Mouse (Mus musculus): ENCODE measurements around the gene Zmym4. TPM values are rescaled to one million over a fixed set of nuclear protein-coding genes. Genes with fewer than 3 reads are reported as not detected.
A peak's percentile ranks its signal among the peaks of the same experiment; 100 is the strongest.

Gene Zmym4
- polyA plus RNA-seq, 1 experiment: 6.7 TPM

- H3K27me3 ChIP-seq (ENCODE audit: control insufficient read depth, insufficient read depth, insufficient read length): no peaks in the 10 kb centered on the region
- H3K36me3 ChIP-seq (ENCODE audit: control insufficient read depth, insufficient read depth): no peaks in the 10 kb centered on the region
- no peak overlapping the region for H3K4me3 ChIP-seq
- H3K79me2 ChIP-seq (ENCODE audit: control insufficient read depth, insufficient read depth): no peaks in the 10 kb centered on the region
- no peak overlapping the region for H3ac ChIP-seq (ENCODE audit: control insufficient read depth, insufficient read length)
- no peak overlapping the region for H3K4me2 ChIP-seq (ENCODE audit: low read depth)
- TF ChIP-seq SRF (IDR thresholded peaks at IDR 0.05; ENCODE audit: control insufficient read depth, insufficient read length, low read depth): no peak
- no peak for TF ChIP-seq POLR2A (IDR thresholded peaks at IDR 0.05; ENCODE audit: insufficient read length, low read depth)
- no peak for TF ChIP-seq USF1 (IDR thresholded peaks at IDR 0.05; ENCODE audit: low read depth)
- TF ChIP-seq TCF12 (IDR thresholded peaks at IDR 0.05; ENCODE audit: insufficient read depth, poor library complexity, severe bottlenecking): no peak
- TF ChIP-seq POLR2AphosphoS2 (IDR thresholded peaks at IDR 0.05; ENCODE audit: insufficient read length, low read depth): no peak
- no peak for TF ChIP-seq CEBPB (IDR thresholded peaks at IDR 0.05; ENCODE audit: insufficient read depth, poor library complexity, severe bottlenecking)
- TF ChIP-seq REST (IDR thresholded peaks at IDR 0.05; ENCODE audit: insufficient read depth, insufficient read length): no peak
- no peak for TF ChIP-seq MAX (IDR thresholded peaks at IDR 0.05; ENCODE audit: low read depth)
Measured at GRCm38 (mm10) chr4:126845664-126846063, 122.3 kb downstream of the Zmym4 start.

- Histone ChIP-seq H3K4me2 (ENCODE audit: low read depth) (no peak overlapping the region), H3K4me3 (no peak overlapping the region), H3K27me3 (ENCODE audit: control insufficient read depth, insufficient read depth, insufficient read length) (no peaks in the 10 kb centered on the region), H3K36me3 (ENCODE audit: control insufficient read depth, insufficient read depth) (no peaks in the 10 kb centered on the region), H3ac (ENCODE audit: control insufficient read depth, insufficient read length) (no peak overlapping the region), H3K79me2 (ENCODE audit: control insufficient read depth, insufficient read depth) (no peaks in the 10 kb centered on the region)
- TF ChIP-seq REST (IDR thresholded peaks at IDR 0.05; ENCODE audit: insufficient read depth, insufficient read length) (no peak), POLR2AphosphoS2 (IDR thresholded peaks at IDR 0.05; ENCODE audit: insufficient read length, low read depth) (no peak), CEBPB (IDR thresholded peaks at IDR 0.05; ENCODE audit: insufficient read depth, poor library complexity, severe bottlenecking) (no peak), E2F4 (IDR thresholded peaks at IDR 0.05; ENCODE audit: insufficient read depth) (no peak), SRF (IDR thresholded peaks at IDR 0.05; ENCODE audit: control insufficient read depth, insufficient read length, low read depth) (no peak), TCF12 (IDR thresholded peaks at IDR 0.05; ENCODE audit: insufficient read depth, poor library complexity, severe bottlenecking) (no peak), POLR2A (IDR thresholded peaks at IDR 0.05; ENCODE audit: insufficient read length, low read depth) (no peak), MYOD1 (IDR thresholded peaks at IDR 0.05; ENCODE audit: control insufficient read depth in 1 of 3, insufficient read length in 2 of 3, low read depth in 2 of 3) (no peak), MAX (IDR thresholded peaks at IDR 0.05; ENCODE audit: low read depth) (no peak), MYOG (IDR thresholded peaks at IDR 0.05; ENCODE audit: control insufficient read depth in 1 of 3, insufficient read depth in 1 of 3, insufficient read length in 2 of 3, low read depth in 2 of 3) (no peak), USF1 (IDR thresholded peaks at IDR 0.05; ENCODE audit: low read depth) (no peak), TCF3 (IDR thresholded peaks at IDR 0.05; ENCODE audit: insufficient read length, low read depth) (no peak)
Measured at GRCm38 (mm10) chr4:126842911-126843310, 125.0 kb downstream of the Zmym4 start.

- Histone ChIP-seq H3K79me2 (ENCODE audit: control insufficient read depth, insufficient read depth) (no peaks in the 10 kb centered on the region), H3K36me3 (ENCODE audit: control insufficient read depth, insufficient read depth) (peaks cover 3% of the 10 kb centered on the region), H3K27me3 (ENCODE audit: control insufficient read depth, insufficient read depth, insufficient read length) (no peaks in the 10 kb centered on the region), H3ac (ENCODE audit: control insufficient read depth, insufficient read length) (no peak overlapping the region), H3K4me2 (ENCODE audit: low read depth) (peak overlapping the region; percentile 3), H3K4me3 (no peak overlapping the region)
- TF ChIP-seq MYOD1 (IDR thresholded peaks at IDR 0.05; ENCODE audit: control insufficient read depth in 1 of 3, insufficient read length in 2 of 3, low read depth in 2 of 3) (peak in 2 of 3 experiments; percentile 68 to 78), POLR2A (IDR thresholded peaks at IDR 0.05; ENCODE audit: insufficient read length, low read depth) (no peak), TCF3 (IDR thresholded peaks at IDR 0.05; ENCODE audit: insufficient read length, low read depth) (no peak), CEBPB (IDR thresholded peaks at IDR 0.05; ENCODE audit: insufficient read depth, poor library complexity, severe bottlenecking) (no peak), MYOG (IDR thresholded peaks at IDR 0.05; ENCODE audit: control insufficient read depth in 1 of 3, insufficient read depth in 1 of 3, insufficient read length in 2 of 3, low read depth in 2 of 3) (peak in 2 of 3 experiments; percentile 63 to 80)
Measured at GRCm38 (mm10) chr4:126840996-126841560, 126.9 kb downstream of the Zmym4 start.

- H3K27me3 ChIP-seq (ENCODE audit: control insufficient read depth, insufficient read depth, insufficient read length): no peaks in the 10 kb centered on the region
- H3K36me3 ChIP-seq (ENCODE audit: control insufficient read depth, insufficient read depth): peaks cover 12% of the 10 kb centered on the region
- no peak overlapping the region for H3K4me3 ChIP-seq
- H3K79me2 ChIP-seq (ENCODE audit: control insufficient read depth, insufficient read depth): no peaks in the 10 kb centered on the region
- H3ac ChIP-seq (ENCODE audit: control insufficient read depth, insufficient read length): no peak overlapping the region
- no peak overlapping the region for H3K4me2 ChIP-seq (ENCODE audit: low read depth)
- no peak for TF ChIP-seq POLR2A (IDR thresholded peaks at IDR 0.05; ENCODE audit: insufficient read length, low read depth)
- no peak for TF ChIP-seq REST (IDR thresholded peaks at IDR 0.05; ENCODE audit: insufficient read depth, insufficient read length)
Measured at GRCm38 (mm10) chr4:126839873-126840272, 128.1 kb downstream of the Zmym4 start.

- no peak for TF ChIP-seq REST (IDR thresholded peaks at IDR 0.05; ENCODE audit: insufficient read depth, insufficient read length)
- no peak for TF ChIP-seq MAX (IDR thresholded peaks at IDR 0.05; ENCODE audit: low read depth)
- no peak for TF ChIP-seq POLR2A (IDR thresholded peaks at IDR 0.05; ENCODE audit: insufficient read length, low read depth)
- TF ChIP-seq MYOG (IDR thresholded peaks at IDR 0.05; ENCODE audit: control insufficient read depth in 1 of 3, insufficient read depth in 1 of 3, insufficient read length in 2 of 3, low read depth in 2 of 3): no peak
- no peak for TF ChIP-seq CEBPB (IDR thresholded peaks at IDR 0.05; ENCODE audit: insufficient read depth, poor library complexity, severe bottlenecking)
- TF ChIP-seq E2F4 (IDR thresholded peaks at IDR 0.05; ENCODE audit: insufficient read depth): no peak
- no peak for TF ChIP-seq TCF12 (IDR thresholded peaks at IDR 0.05; ENCODE audit: insufficient read depth, poor library complexity, severe bottlenecking)
- TF ChIP-seq SRF (IDR thresholded peaks at IDR 0.05; ENCODE audit: control insufficient read depth, insufficient read length, low read depth): no peak
- no peak for TF ChIP-seq MYOD1 (IDR thresholded peaks at IDR 0.05; ENCODE audit: control insufficient read depth in 1 of 3, insufficient read length in 2 of 3, low read depth in 2 of 3)
- no peak for TF ChIP-seq USF1 (IDR thresholded peaks at IDR 0.05; ENCODE audit: low read depth)
- no peak for TF ChIP-seq TCF3 (IDR thresholded peaks at IDR 0.05; ENCODE audit: insufficient read length, low read depth)
- TF ChIP-seq POLR2AphosphoS2 (IDR thresholded peaks at IDR 0.05; ENCODE audit: insufficient read length, low read depth): no peak
- no peaks in the 10 kb centered on the region for H3K79me2 ChIP-seq (ENCODE audit: control insufficient read depth, insufficient read depth)
- peaks cover 18% of the 10 kb centered on the region for H3K36me3 ChIP-seq (ENCODE audit: control insufficient read depth, insufficient read depth)
- no peak overlapping the region for H3K4me2 ChIP-seq (ENCODE audit: low read depth)
- H3K4me3 ChIP-seq: no peak overlapping the region
- no peaks in the 10 kb centered on the region for H3K27me3 ChIP-seq (ENCODE audit: control insufficient read depth, insufficient read depth, insufficient read length)
- no peak overlapping the region for H3ac ChIP-seq (ENCODE audit: control insufficient read depth, insufficient read length)
Measured at GRCm38 (mm10) chr4:126838799-126839198, 129.1 kb downstream of the Zmym4 start.

All from myocyte (in vitro differentiated cells).